Comparison of ENCODE assay signal across 11 mouse cellular contexts in genomic region chr11:117335146-117335545, GRCm38 (mm10).
DNase-seq lines count a peak whose midpoint lies in the region; ATAC-seq and TF ChIP-seq lines count a peak whose summit lies in the region.
"Had no signal": no experiment of that assay in that cellular context is flagged by ENCODE, and none has a peak within 500 bp of the region (broad histone marks: within the 10 kb centered on the region; RNA-seq: fewer than 3 reads in every experiment).

No protein-coding gene starts in this region.

- 0 out of 2 replicates have a peak overlapping the region, but pooled peaks have one; percentile 82 for H3K4me2 ChIP-seq in forebrain, embryonic 12.5 days
- H3K4me2 ChIP-seq in forebrain, embryonic 16.5 days (ENCODE audit: low read length) = no peak overlapping the region
- peak overlapping the region; percentile 72 for H3K4me2 ChIP-seq in liver, embryonic 11.5 days
- peak overlapping the region; percentile 32 for H3K4me2 ChIP-seq in stomach, postnatal 0 days (replicated peaks; ENCODE audit: low read depth)

- no peak for ATAC-seq in forebrain, embryonic 12.5 days (ENCODE audit: low FRiP score)
- no peak for ATAC-seq in forebrain, embryonic 16.5 days
- no peak for ATAC-seq in liver, embryonic 11.5 days (replicated peaks; ENCODE audit: low FRiP score)
- ATAC-seq in stomach, postnatal 0 days (ENCODE audit: low FRiP score, low TSS enrichment) = no peak

- no peaks in the 10 kb centered on the region for H3K9me3 ChIP-seq in forebrain, embryonic 12.5 days
- H3K9me3 ChIP-seq in forebrain, embryonic 16.5 days (ENCODE audit: control insufficient read depth, low read length) = no peaks in the 10 kb centered on the region
- no peaks in the 10 kb centered on the region for H3K9me3 ChIP-seq in liver, embryonic 11.5 days (ENCODE audit: control insufficient read depth, low read length)
- no peaks in the 10 kb centered on the region for H3K9me3 ChIP-seq in stomach, postnatal 0 days (ENCODE audit: control insufficient read depth, low read length)

- intact Hi-C loops in left cerebral cortex, postnatal 10 days (cut with DNase I) = no loop called here
- intact Hi-C loops in left cerebral cortex, postnatal 4 days (cut with DNase I) = no loop called here

- H3K4me1 ChIP-seq in forebrain, embryonic 12.5 days = peaks cover 85% of the 10 kb centered on the region
- peaks cover 65% of the 10 kb centered on the region for H3K4me1 ChIP-seq in forebrain, embryonic 16.5 days (replicated peaks; ENCODE audit: control insufficient read depth, insufficient read depth, low read length)
- H3K4me1 ChIP-seq in spleen, adult 2 months (ENCODE audit: control insufficient read depth, insufficient read depth, insufficient read length) = peaks cover 61% of the 10 kb centered on the region
- peaks cover 91% of the 10 kb centered on the region for H3K4me1 ChIP-seq in liver, embryonic 11.5 days (replicated peaks; ENCODE audit: control insufficient read depth, insufficient read depth, low read length)
- H3K4me1 ChIP-seq in stomach, postnatal 0 days (replicated peaks; ENCODE audit: control insufficient read depth, insufficient read depth) = peaks cover 30% of the 10 kb centered on the region

- H3K9ac ChIP-seq in forebrain, embryonic 12.5 days = no peak overlapping the region
- no peak overlapping the region for H3K9ac ChIP-seq in forebrain, embryonic 16.5 days (replicated peaks; ENCODE audit: low read depth, low read length)
- peak overlapping the region; percentile 52 for H3K9ac ChIP-seq in liver, embryonic 11.5 days (ENCODE audit: low read depth, low read length)
- H3K9ac ChIP-seq in stomach, postnatal 0 days (ENCODE audit: low read length) = no peak overlapping the region

- peaks cover 3% of the 10 kb centered on the region for H3K36me3 ChIP-seq in forebrain, embryonic 12.5 days (replicated peaks)
- no peaks in the 10 kb centered on the region for H3K36me3 ChIP-seq in forebrain, embryonic 16.5 days (ENCODE audit: control insufficient read depth, insufficient read depth)
- no peaks in the 10 kb centered on the region for H3K36me3 ChIP-seq in spleen, adult 2 months (ENCODE audit: control insufficient read depth, insufficient read depth, low read length)
- H3K36me3 ChIP-seq in liver, embryonic 11.5 days (ENCODE audit: control insufficient read depth, insufficient read depth, low read length) = 0 out of 2 replicates have a peak, but pooled peaks cover 2% of the 10 kb centered on the region
- no peaks in the 10 kb centered on the region for H3K36me3 ChIP-seq in stomach, postnatal 0 days (ENCODE audit: control insufficient read depth, insufficient read depth, low read length)

- 97% methylated on average over 2 of the region's 2 CpGs for WGBS in forebrain, embryonic 12.5 days
- WGBS in forebrain, embryonic 16.5 days = 87% methylated on average over 2 of the region's 2 CpGs
- 50% methylated on average over 2 of the region's 2 CpGs for WGBS in spleen, adult 2 months
- 60% methylated on average over 2 of the region's 2 CpGs for WGBS in liver, embryonic 11.5 days
- whole genome bisulfite sequencing in stomach, postnatal 0 days = 65% methylated on average over 2 of the region's 2 CpGs

- peak overlapping the region; percentile 99; the same call in 1 of the 2 replicates for H3K27ac ChIP-seq in forebrain, embryonic 12.5 days
- no peak overlapping the region for H3K27ac ChIP-seq in forebrain, embryonic 16.5 days (ENCODE audit: low read length)
- peak overlapping the region; percentile 90 for H3K27ac ChIP-seq in spleen, adult 2 months (ENCODE audit: insufficient read depth, low read length)
- peak overlapping the region; percentile 89 for H3K27ac ChIP-seq in liver, embryonic 11.5 days (ENCODE audit: low read depth, low read length)
- H3K27ac ChIP-seq in stomach, postnatal 0 days (replicated peaks) = peak overlapping the region; percentile 85

- H3K27me3 ChIP-seq in forebrain, embryonic 12.5 days = peaks cover 2% of the 10 kb centered on the region; the same call in 1 of the 2 replicates
- no peaks in the 10 kb centered on the region for H3K27me3 ChIP-seq in forebrain, embryonic 16.5 days (replicated peaks; ENCODE audit: control insufficient read depth, insufficient read depth, low read length)
- no peaks in the 10 kb centered on the region for H3K27me3 ChIP-seq in spleen, adult 2 months (ENCODE audit: control insufficient read depth, insufficient read depth, low read length)
- H3K27me3 ChIP-seq in liver, embryonic 11.5 days (replicated peaks; ENCODE audit: control insufficient read depth, insufficient read depth, low read length) = no peaks in the 10 kb centered on the region
- H3K27me3 ChIP-seq in stomach, postnatal 0 days (ENCODE audit: control insufficient read depth, insufficient read depth, low read length) = no peaks in the 10 kb centered on the region

- DNase-seq in spleen, adult 2 months (ENCODE audit: low read depth in 1 of 2, low spot score in 2 of 2) = no peak
- no peak for DNase-seq in spleen, postnatal 36 days (ENCODE audit: low spot score in 2 of 2)
- no peak for DNase-seq in liver, embryonic 11.5 days (ENCODE audit: low spot score)
- no peak for DNase-seq in stomach, postnatal 0 days (ENCODE audit: low spot score)
- no peak for DNase-seq in left cerebral cortex, postnatal 10 days (ENCODE audit: extremely low spot score in 1 of 2, low spot score in 2 of 2)
- DNase-seq in left cerebral cortex, postnatal 4 days = no peak
- DNase-seq: adrenal gland, adult 2 months; heart, adult 2 months; right cerebral cortex, postnatal 14 days had no signal

- no peak overlapping the region for H3K4me3 ChIP-seq in forebrain, embryonic 12.5 days (replicated peaks)
- H3K4me3 ChIP-seq in forebrain, embryonic 16.5 days (replicated peaks; ENCODE audit: low read length) = no peak overlapping the region
- H3K4me3 ChIP-seq in spleen, adult 2 months (ENCODE audit: extremely low read depth, insufficient read depth, insufficient read length) = peak overlapping the region; percentile 70; the same call in 1 of the 2 replicates
- peak overlapping the region; percentile 57 for H3K4me3 ChIP-seq in liver, embryonic 11.5 days (ENCODE audit: low read depth, low read length)
- no peak overlapping the region for H3K4me3 ChIP-seq in stomach, postnatal 0 days (ENCODE audit: low read depth, low read length)
- H3K4me3 ChIP-seq: heart, adult 2 months had no signal

- no peak for TF ChIP-seq CTCF in spleen, adult 2 months (IDR thresholded peaks at IDR 0.05; ENCODE audit: extremely low read depth, insufficient read depth, insufficient read length, insufficient replicate concordance)
- TF ChIP-seq CTCF in stomach, postnatal 0 days (IDR thresholded peaks at IDR 0.05; ENCODE audit: low read depth) = no peak

- no peak for TF ChIP-seq POLR2A in spleen, adult 2 months (IDR thresholded peaks at IDR 0.05; ENCODE audit: low read depth, low read length)

- no peak for TF ChIP-seq EP300 in stomach, postnatal 0 days (optimal IDR thresholded peaks at IDR 0.05)

Comparison
In these comparisons a context has a peak if more than half of its experiments do, and no peak if none do; other contexts are left out.
1. H3K4me3 ChIP-seq: peak in spleen, adult 2 months (single experiment) and liver, embryonic 11.5 days (single experiment); none in forebrain, embryonic 12.5 days (single experiment), forebrain, embryonic 16.5 days (single experiment) and stomach, postnatal 0 days (single experiment).